Mouse (Mus musculus) liver, embryonic 15.5 days (tissue): Measurements from ENCODE around the gene Cbx5. TPM values are rescaled to one million over a fixed set of nuclear protein-coding genes. Genes with fewer than 3 reads are reported as not detected.
A peak's percentile ranks its signal among the peaks of the same experiment; 100 is the strongest.
"Not testable (repeated sequence)": the region's sequence is repeated elsewhere in the genome, so short reads cannot be mapped to it uniquely, and the experiment has no call there.

Experiments
- ATAC-seq: fragments of 200-750 bp; cut with Nextera tagmentation; 2 replicates; pipeline ENCODE4 v1.8.0; 2017; ENCODE audit warnings: moderate number of reproducible peaks, mild to moderate bottlenecking, moderate library complexity; ENCODE audit not compliant: insufficient read depth
- H3K27ac ChIP-seq: fragments of 300-500 bp; sonication (generic); replicated peaks from 2 replicates; pipeline ENCODE4 v1.5.1; 2015; ENCODE audit warnings: mild to moderate bottlenecking, inconsistent platforms
- H3K27me3 ChIP-seq: fragments of 300-500 bp; sonication (generic); 2 replicates; pipeline ENCODE4 v1.6.1; 2015; ENCODE audit warnings: mild to moderate bottlenecking, inconsistent platforms
- H3K36me3 ChIP-seq: fragments of 300-500 bp; sonication (generic); replicated peaks from 2 replicates; pipeline ENCODE4 v1.6.1; 2015; ENCODE audit warnings: moderate library complexity, mild to moderate bottlenecking, inconsistent platforms
- H3K4me1 ChIP-seq: fragments of 300-500 bp; sonication (generic); replicated peaks from 2 replicates; pipeline ENCODE4 v1.6.1; 2015; ENCODE audit warnings: inconsistent platforms
- H3K4me2 ChIP-seq: fragments of 300-500 bp; sonication (generic); 2 replicates; pipeline ENCODE4 v1.6.1; 2015; ENCODE audit warnings: moderate library complexity, mild to moderate bottlenecking, inconsistent platforms
- H3K4me3 ChIP-seq: fragments of 300-500 bp; sonication (generic); replicated peaks from 2 replicates; pipeline ENCODE4 v1.5.1; 2015; ENCODE audit warnings: mild to moderate bottlenecking, inconsistent platforms
- H3K9ac ChIP-seq: fragments of 300-500 bp; sonication (generic); 2 replicates; pipeline ENCODE4 v1.6.1; 2015; ENCODE audit warnings: moderate library complexity, mild to moderate bottlenecking, inconsistent platforms
- H3K9me3 ChIP-seq: fragments of 300-500 bp; sonication (generic); replicated peaks from 2 replicates; pipeline ENCODE4 v1.6.1; 2016; ENCODE audit warnings: inconsistent platforms
- WGBS: fragments of 180-500 bp; shearing (Covaris S2); methylation state at CpG from one replicate; pipeline ENCODE4 v1.1.7; 2015; ENCODE audit warnings: mixed read lengths; ENCODE audit not compliant: insufficient replicate concordance; 5-methylcytosine and 5-hydroxymethylcytosine counted together
- polyA plus RNA-seq: library from polyadenylated mRNA; unstranded; fragments of >200 nt; fragmentation: Nextera tagmentation; extraction: Ambion mirVana; gene quantifications from 2 replicates; pipeline ENCODE4 v1.2.1, GENCODE M21; 2015

The Cbx5 gene
- 44.5 and 49.2 TPM in 2 replicates for polyA plus RNA-seq

GRCm38 (mm10) chr15:103239685-103240159, at the start of gene Cbx5:
TSS of gene Cbx5 (minus strand) at chr15:103239816.
- WGBS = under 1% methylated on average over 39 of the region's 39 CpGs
- ATAC-seq = peak; percentile 81
- H3K27me3 ChIP-seq = no peaks in the 10 kb centered on the region
- H3K4me3 ChIP-seq = peak within 1 kb of the TSS; percentile 84
- peak within 1 kb of the TSS; percentile 83 for H3K4me2 ChIP-seq
- H3K9ac ChIP-seq = peak within 1 kb of the TSS; percentile 79
- H3K36me3 ChIP-seq = peaks cover 63% of the 10 kb centered on the region
- no peaks in the 10 kb centered on the region for H3K9me3 ChIP-seq
- peak within 1 kb of the TSS; percentile 98 for H3K27ac ChIP-seq
- peaks cover 45% of the 10 kb centered on the region for H3K4me1 ChIP-seq

GRCm38 (mm10) chr15:103285778-103286417, 46.3 kb upstream of the Cbx5 start:
- no peak overlapping the region for H3K4me3 ChIP-seq
- ATAC-seq = no peak
- no peak overlapping the region for H3K9ac ChIP-seq
- H3K9me3 ChIP-seq = no peaks in the 10 kb centered on the region
- H3K4me1 ChIP-seq = peaks cover 31% of the 10 kb centered on the region
- peaks cover 63% of the 10 kb centered on the region for H3K36me3 ChIP-seq
- no peak overlapping the region for H3K27ac ChIP-seq
- no peaks in the 10 kb centered on the region for H3K27me3 ChIP-seq
- WGBS = 41% methylated on average over 1 of the region's 1 CpGs
- no peak overlapping the region for H3K4me2 ChIP-seq

- 43% methylated on average over 2 of the region's 2 CpGs for WGBS
Observed at GRCm38 (mm10) chr15:103284647-103285046, 45.0 kb upstream of the Cbx5 start.

GRCm38 (mm10) chr15:103284066-103284465, 44.5 kb upstream of the Cbx5 start:
- ATAC-seq = no peak
- Histone ChIP-seq H3K27ac (no peak overlapping the region; the same call in 1 of the 2 replicates), H3K4me3 (no peak overlapping the region), H3K4me2 (no peak overlapping the region), H3K9me3 (no peaks in the 10 kb centered on the region), H3K9ac (no peak overlapping the region), H3K4me1 (peaks cover 49% of the 10 kb centered on the region), H3K36me3 (peaks cover 50% of the 10 kb centered on the region), H3K27me3 (no peaks in the 10 kb centered on the region)
- 55% methylated on average over 3 of the region's 3 CpGs for WGBS

More at GRCm38 (mm10) chr15:103284647-103285046, 45.0 kb upstream of the Cbx5 start:
- Histone ChIP-seq H3K9ac (no peak overlapping the region), H3K4me3 (no peak overlapping the region), H3K36me3 (peaks cover 52% of the 10 kb centered on the region), H3K4me2 (no peak overlapping the region), H3K9me3 (no peaks in the 10 kb centered on the region), H3K4me1 (peaks cover 44% of the 10 kb centered on the region), H3K27me3 (no peaks in the 10 kb centered on the region), H3K27ac (no peak overlapping the region; the same call in 1 of the 2 replicates)
- ATAC-seq = no peak

DNA sequence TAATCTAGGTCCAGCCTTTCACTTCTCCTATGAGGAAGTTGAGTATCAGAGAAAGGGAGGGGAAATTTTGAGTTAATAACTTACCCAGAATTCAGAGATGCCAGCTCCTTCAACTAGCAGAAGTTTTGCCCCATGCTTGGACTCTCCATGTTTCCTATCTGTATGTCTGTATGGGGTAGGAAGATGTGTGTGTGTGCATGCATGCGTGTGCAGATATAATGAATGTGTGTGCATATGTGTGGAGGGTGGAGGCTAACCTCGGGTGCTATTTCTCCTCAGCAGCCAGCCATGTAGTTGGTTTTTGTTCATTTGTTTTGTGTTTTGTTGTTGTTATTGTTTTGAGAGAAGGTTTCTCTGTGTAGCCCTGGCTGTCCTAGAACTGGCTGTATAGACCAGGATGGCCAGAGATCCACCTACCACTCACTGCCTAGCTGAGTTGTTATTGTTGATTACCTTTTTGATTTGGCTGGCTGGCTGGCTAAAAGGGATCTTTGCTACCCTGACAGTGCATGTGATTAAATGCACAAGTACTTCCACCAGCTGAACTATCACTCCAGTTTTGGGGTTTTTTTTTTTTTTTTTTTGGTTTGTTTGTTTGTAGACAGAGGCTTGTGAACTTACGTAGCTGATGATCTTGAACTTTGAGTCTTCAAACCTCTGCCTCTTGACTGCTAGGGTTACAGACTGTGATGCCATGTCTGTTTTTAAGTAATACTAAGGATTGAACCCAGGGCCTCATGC, 42.0 kb upstream of the Cbx5 start:
- Histone ChIP-seq H3K27me3 (no peaks in the 10 kb centered on the region), H3K9me3 (no peaks in the 10 kb centered on the region), H3K4me3 (no peak overlapping the region), H3K4me1 (peaks cover 70% of the 10 kb centered on the region), H3K27ac (peak overlapping the region; percentile 77), H3K9ac (peak overlapping the region; percentile 22; the same call in 1 of the 2 replicates), H3K36me3 (peaks cover 54% of the 10 kb centered on the region), H3K4me2 (0 out of 2 replicates have a peak overlapping the region, but pooled peaks have one; percentile 27)
- WGBS = 65% methylated on average over 3 of the region's 3 CpGs
- peak; percentile 36; the same call in 1 of the 2 replicates for ATAC-seq

DNA sequence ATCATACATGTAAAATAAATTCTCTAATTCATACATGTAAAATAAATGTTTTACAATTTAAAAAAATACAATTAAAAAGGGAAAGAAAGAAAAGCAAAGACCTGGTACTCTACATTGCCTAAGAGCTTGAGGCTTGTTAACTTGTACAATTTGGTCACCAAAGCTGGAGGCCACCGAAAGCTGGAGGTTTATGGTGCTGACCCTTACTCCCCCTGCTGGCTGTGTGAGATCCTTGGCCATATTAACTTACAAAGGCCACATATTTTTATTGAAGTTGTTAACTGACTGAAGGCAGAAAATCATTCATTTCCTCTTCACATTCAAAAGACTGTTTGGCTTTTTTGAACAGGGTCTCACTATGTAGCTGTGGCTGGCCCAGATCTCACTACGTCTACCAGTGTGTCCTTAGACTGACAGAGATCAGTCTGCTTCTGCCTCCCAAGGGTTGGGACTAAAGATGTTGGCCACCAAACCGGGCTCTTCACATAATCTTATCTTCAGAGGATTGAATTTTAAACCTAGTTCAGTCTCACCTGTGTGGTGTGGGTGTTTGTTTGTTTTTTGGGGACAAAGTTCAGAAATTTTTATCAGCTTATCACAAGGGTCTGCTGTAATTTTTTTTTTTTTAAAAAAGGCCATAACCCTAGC, 41.3 kb upstream of the Cbx5 start:
- peak; percentile 37; the same call in 1 of the 2 replicates for ATAC-seq
- peak overlapping the region; percentile 27; the same call in 1 of the 2 replicates for H3K4me2 ChIP-seq

GRCm38 (mm10) chr15:103279750-103280149, 40.1 kb upstream of the Cbx5 start:
- 37% methylated on average over 3 of the region's 3 CpGs for WGBS
- peak overlapping the region; percentile 27; the same call in 1 of the 2 replicates for H3K4me2 ChIP-seq

More for the DNA sequence above, 41.3 kb upstream of the Cbx5 start:
- no peaks in the 10 kb centered on the region for H3K27me3 ChIP-seq
- H3K4me3 ChIP-seq = no peak overlapping the region
- 31% methylated on average over 3 of the region's 3 CpGs for WGBS
- no peak overlapping the region for H3K9ac ChIP-seq
- peaks cover 53% of the 10 kb centered on the region for H3K36me3 ChIP-seq
- H3K27ac ChIP-seq = peak overlapping the region; percentile 77
- peaks cover 74% of the 10 kb centered on the region for H3K4me1 ChIP-seq
- no peaks in the 10 kb centered on the region for H3K9me3 ChIP-seq

DNA sequence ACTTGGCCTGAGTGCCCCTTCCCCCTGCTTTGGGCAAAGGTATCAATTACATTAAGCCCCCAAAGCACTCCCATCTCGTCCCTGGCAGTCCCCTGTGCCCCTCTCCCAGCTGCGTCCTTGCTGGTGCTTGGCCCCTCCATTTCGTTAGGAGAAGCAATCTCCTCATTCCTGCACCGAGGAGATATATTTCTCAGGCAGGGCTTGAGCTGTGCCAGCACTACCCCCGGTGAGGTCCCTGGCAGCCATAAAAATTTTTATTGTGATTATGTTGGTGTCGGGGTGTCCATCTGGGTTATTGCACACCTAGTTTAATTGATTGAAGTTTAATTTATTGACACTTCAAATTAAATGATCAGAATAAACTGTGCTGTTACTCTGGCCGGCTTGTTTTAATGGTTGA, 38.3 kb upstream of the Cbx5 start:
- H3K36me3 ChIP-seq = peaks cover 34% of the 10 kb centered on the region
- H3K4me1 ChIP-seq = peaks cover 79% of the 10 kb centered on the region
- WGBS = 68% methylated on average over 7 of the region's 7 CpGs
- H3K9me3 ChIP-seq = no peaks in the 10 kb centered on the region
- no peak for ATAC-seq
- H3K4me2 ChIP-seq = no peak overlapping the region
- H3K27ac ChIP-seq = no peak overlapping the region; the same call in 1 of the 2 replicates
- H3K9ac ChIP-seq = no peak overlapping the region
- no peak overlapping the region for H3K4me3 ChIP-seq
- H3K27me3 ChIP-seq = no peaks in the 10 kb centered on the region

More at GRCm38 (mm10) chr15:103279750-103280149, 40.1 kb upstream of the Cbx5 start:
- H3K27me3 ChIP-seq = no peaks in the 10 kb centered on the region
- peak overlapping the region; percentile 77 for H3K27ac ChIP-seq
- H3K4me1 ChIP-seq = peaks cover 71% of the 10 kb centered on the region
- no peak overlapping the region for H3K4me3 ChIP-seq
- no peaks in the 10 kb centered on the region for H3K9me3 ChIP-seq
- ATAC-seq = 0 out of 2 replicates have a peak, but pooled peaks have one; percentile 17
- no peak overlapping the region for H3K9ac ChIP-seq
- H3K36me3 ChIP-seq = peaks cover 42% of the 10 kb centered on the region

DNA sequence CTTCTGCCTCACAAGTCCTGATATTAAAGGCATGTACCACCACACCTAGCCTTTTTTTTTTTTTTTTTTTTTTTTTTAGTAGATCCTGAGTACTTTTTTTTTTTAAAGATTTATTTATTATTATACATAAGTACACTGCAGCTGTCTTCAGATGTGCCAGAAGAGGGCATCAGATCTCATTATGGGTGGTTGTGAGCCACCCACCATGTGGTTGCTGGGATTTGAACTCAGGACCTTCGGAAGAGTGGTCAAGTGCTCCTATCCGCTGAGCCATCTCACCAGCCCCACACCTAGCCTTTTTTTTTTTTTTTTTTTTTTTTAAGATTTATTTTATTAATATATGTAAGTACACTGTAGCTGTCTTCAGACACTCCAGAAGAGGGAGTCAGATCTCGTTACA, 36.3 kb upstream of the Cbx5 start:
- peaks cover 79% of the 10 kb centered on the region for H3K4me1 ChIP-seq
- WGBS = 88% methylated on average over 3 of the region's 3 CpGs
- not testable (repeated sequence) for H3K9ac ChIP-seq, H3K9me3 ChIP-seq, ATAC-seq, H3K27me3 ChIP-seq, H3K4me3 ChIP-seq, H3K27ac ChIP-seq
- 0 out of 2 replicates have a peak overlapping the region, but pooled peaks have one; percentile 77 for H3K4me2 ChIP-seq
- H3K36me3 ChIP-seq = peaks cover 31% of the 10 kb centered on the region

- Histone ChIP-seq H3K27me3 (no peaks in the 10 kb centered on the region), H3K27ac (peak within 1 kb of the TSS; percentile 89), H3K9me3 (no peaks in the 10 kb centered on the region), H3K4me2 (peak within 1 kb of the TSS; percentile 77), H3K9ac (peak within 1 kb of the TSS; percentile 84), H3K36me3 (peaks cover 13% of the 10 kb centered on the region), H3K4me1 (peaks cover 59% of the 10 kb centered on the region), H3K4me3 (peak within 1 kb of the TSS; percentile 88)
- ATAC-seq = peak; percentile 98
- WGBS = under 1% methylated on average over 38 of the region's 38 CpGs
Observed at GRCm38 (mm10) chr15:103272419-103273279, 33.0 kb upstream of the Cbx5 start, which contains the start of gene Copz1. TSS of gene Copz1 (plus strand) at chr15:103272714.
